Mouse (Mus musculus) ES-Bruce4 (cell line): Measurements from ENCODE around the gene Prdm16. TPM values are rescaled to one million over a fixed set of nuclear protein-coding genes. Genes with fewer than 3 reads are reported as not detected.

Source experiments
- H3K27ac ChIP-seq: 2 replicates; pipeline ENCODE4 v1.5.1; 2012; ENCODE audit warnings: low read length, inconsistent platforms; ENCODE audit not compliant: insufficient read depth
- H3K27me3 ChIP-seq: 2 replicates; pipeline ENCODE4 v1.6.1; 2012; ENCODE audit warnings: mild to moderate bottlenecking, low read length, inconsistent platforms; ENCODE audit not compliant: control insufficient read depth, poor library complexity, insufficient read depth, severe bottlenecking
- H3K36me3 ChIP-seq: 2 replicates; pipeline ENCODE4 v1.6.1; 2012; ENCODE audit warnings: inconsistent platforms, mild to moderate bottlenecking, low read length, moderate library complexity; ENCODE audit not compliant: control insufficient read depth, poor library complexity, insufficient read depth, severe bottlenecking
- H3K4me1 ChIP-seq: one replicate; pipeline ENCODE4 v1.8.1; 2011; ENCODE audit warnings: low read length; ENCODE audit not compliant: control insufficient read depth, insufficient read depth
- H3K4me3 ChIP-seq: 2 replicates; pipeline ENCODE4 v1.5.1; 2011; ENCODE audit warnings: low read depth, mild to moderate bottlenecking, low read length
- H3K9ac ChIP-seq: 2 replicates; pipeline ENCODE4 v1.6.1; 2012; ENCODE audit warnings: low read depth, mild to moderate bottlenecking, inconsistent platforms; ENCODE audit not compliant: poor library complexity, severe bottlenecking
- H3K9me3 ChIP-seq: replicated peaks from 2 replicates; pipeline ENCODE4 v1.6.1; 2012; ENCODE audit warnings: mild to moderate bottlenecking, low read length, inconsistent platforms; ENCODE audit not compliant: control insufficient read depth, poor library complexity, insufficient read depth, severe bottlenecking
- CTCF ChIP-seq: IDR thresholded peaks from one replicate; pipeline ENCODE4 v1.8.1; 2011; ENCODE audit warnings: low read depth, low read length
- EP300 ChIP-seq: IDR thresholded peaks from 2 replicates; pipeline ENCODE4 v1.6.1; 2011; ENCODE audit warnings: low read depth, low read length; ENCODE audit not compliant: insufficient read depth
- POLR2A ChIP-seq: IDR thresholded peaks from one replicate; pipeline ENCODE4 v1.8.1; 2011; ENCODE audit warnings: low read length; ENCODE audit not compliant: insufficient read depth
- polyA plus RNA-seq: library from polyadenylated mRNA; stranded (reverse); fragments of >200 nt; gene quantifications from 2 replicates; pipeline ENCODE4 v1.2.4, GENCODE M21; 2011; ENCODE audit warnings: low read depth; ENCODE audit not compliant: missing spikeins, insufficient read depth, insufficient read length

Gene Prdm16
- polyA plus RNA-seq, 1 experiment, result 3.1 TPM

GRCm38 (mm10) chr4:154563201-154563600 is 73.5 kb downstream of the Prdm16 start:
- no peaks in the 10 kb centered on the region for H3K9me3 ChIP-seq
- H3K27me3 ChIP-seq, result no peaks in the 10 kb centered on the region
- H3K4me3 ChIP-seq, result no peak overlapping the region
- no peak for TF ChIP-seq EP300
- H3K36me3 ChIP-seq, result no peaks in the 10 kb centered on the region
- H3K9ac ChIP-seq, result no peak overlapping the region
- H3K4me1 ChIP-seq, result no peaks in the 10 kb centered on the region
- no peak overlapping the region for H3K27ac ChIP-seq

DNA sequence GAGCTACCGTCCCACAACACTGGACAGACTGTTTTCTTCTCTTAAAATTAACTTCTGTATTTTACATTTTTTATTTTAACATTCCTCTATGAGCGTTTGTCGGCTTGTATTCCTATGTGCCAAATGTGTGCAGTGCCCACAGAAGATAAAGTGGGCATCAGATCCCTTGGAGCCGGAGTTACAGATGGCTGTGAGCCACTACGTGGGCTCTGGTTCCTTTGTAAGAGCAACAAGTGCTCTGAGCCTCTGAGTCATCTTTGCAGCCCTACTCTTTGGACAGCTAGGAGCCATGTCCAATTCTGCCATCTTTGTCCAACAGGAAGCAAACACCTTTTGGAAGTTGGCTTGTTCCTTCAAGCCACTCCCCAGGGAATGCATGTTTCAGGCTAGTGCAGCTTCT is 78.6 kb downstream of the Prdm16 start:
- no peaks in the 10 kb centered on the region for H3K27me3 ChIP-seq
- TF ChIP-seq CTCF (no peak), EP300 (no peak), POLR2A (no peak)

GRCm38 (mm10) chr4:154557168-154557567 is 79.5 kb downstream of the Prdm16 start:
- no peaks in the 10 kb centered on the region for H3K9me3 ChIP-seq
- TF ChIP-seq CTCF (no peak), EP300 (no peak), POLR2A (no peak)
- no peaks in the 10 kb centered on the region for H3K4me1 ChIP-seq
- H3K4me3 ChIP-seq, result no peak overlapping the region
- H3K27ac ChIP-seq, result no peak overlapping the region
- H3K9ac ChIP-seq, result no peak overlapping the region
- no peaks in the 10 kb centered on the region for H3K27me3 ChIP-seq
- H3K36me3 ChIP-seq, result no peaks in the 10 kb centered on the region

More for the DNA sequence above, 78.6 kb downstream of the Prdm16 start:
- H3K36me3 ChIP-seq, result no peaks in the 10 kb centered on the region
- H3K9ac ChIP-seq, result no peak overlapping the region
- no peaks in the 10 kb centered on the region for H3K4me1 ChIP-seq
- H3K9me3 ChIP-seq, result no peaks in the 10 kb centered on the region
- no peak overlapping the region for H3K27ac ChIP-seq
- no peak overlapping the region for H3K4me3 ChIP-seq

GRCm38 (mm10) chr4:154556418-154556817 is 80.3 kb downstream of the Prdm16 start:
- Histone ChIP-seq H3K27ac (no peak overlapping the region), H3K4me1 (no peaks in the 10 kb centered on the region), H3K36me3 (no peaks in the 10 kb centered on the region), H3K9me3 (no peaks in the 10 kb centered on the region), H3K4me3 (no peak overlapping the region), H3K9ac (no peak overlapping the region), H3K27me3 (no peaks in the 10 kb centered on the region)
- TF ChIP-seq EP300, result no peak
- no peak for TF ChIP-seq CTCF
- TF ChIP-seq POLR2A, result no peak

DNA sequence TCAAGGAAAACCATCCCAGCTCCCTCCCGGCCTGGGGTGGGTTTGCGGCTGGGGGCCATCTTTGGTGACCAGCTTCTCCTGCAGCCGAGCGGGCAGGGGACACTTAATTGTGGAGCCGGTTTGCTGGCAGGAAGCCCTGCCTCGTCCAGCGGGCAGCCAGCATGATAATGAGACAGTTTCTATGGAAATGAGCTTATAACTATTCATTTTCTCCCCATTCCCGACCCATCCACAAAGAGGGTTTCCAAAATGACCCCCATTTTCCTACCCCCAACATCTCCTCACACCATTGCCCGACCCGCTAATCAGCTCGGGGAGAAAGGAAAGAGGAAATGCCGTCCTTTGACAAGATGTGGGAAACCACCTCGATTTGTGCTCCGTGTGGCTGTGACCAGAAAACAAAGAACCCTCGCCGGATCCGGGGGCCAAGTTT is 86.7 kb downstream of the Prdm16 start:
- no peak for TF ChIP-seq CTCF
- no peak for TF ChIP-seq EP300
- TF ChIP-seq POLR2A, result no peak
- no peaks in the 10 kb centered on the region for H3K4me1 ChIP-seq
- no peak overlapping the region for H3K9ac ChIP-seq

GRCm38 (mm10) chr4:154549497-154549896 is 87.2 kb downstream of the Prdm16 start:
- H3K9ac ChIP-seq, result no peak overlapping the region
- H3K27ac ChIP-seq, result no peak overlapping the region
- no peak overlapping the region for H3K4me3 ChIP-seq
- H3K36me3 ChIP-seq, result no peaks in the 10 kb centered on the region
- H3K4me1 ChIP-seq, result no peaks in the 10 kb centered on the region
- no peaks in the 10 kb centered on the region for H3K27me3 ChIP-seq
- TF ChIP-seq EP300 (no peak), POLR2A (no peak), CTCF (no peak)
- H3K9me3 ChIP-seq, result no peaks in the 10 kb centered on the region

More for the DNA sequence above, 86.7 kb downstream of the Prdm16 start:
- H3K4me3 ChIP-seq, result no peak overlapping the region
- no peaks in the 10 kb centered on the region for H3K27me3 ChIP-seq
- H3K36me3 ChIP-seq, result no peaks in the 10 kb centered on the region
- H3K27ac ChIP-seq, result no peak overlapping the region
- H3K9me3 ChIP-seq, result no peaks in the 10 kb centered on the region
